Mouse (Mus musculus): ENCODE results near the gene Atp7a. TPM values are rescaled to one million over a fixed set of nuclear protein-coding genes. Genes with fewer than 3 reads are reported as not detected.
A peak's percentile ranks its signal among the peaks of the same experiment; 100 is the strongest.
"Not testable (repeated sequence)": the region's sequence is repeated elsewhere in the genome, so short reads cannot be mapped to it uniquely, and the experiment has no call there.

Atp7a gene
- 40.7 and 45.5 TPM in 2 replicates for polyA plus RNA-seq (2014; fragmentation: Nextera tagmentation; extraction: Ambion mirVana)

- Histone ChIP-seq H3K36me3 (ENCODE audit: control insufficient read depth, insufficient read depth, low read length) (no peaks in the 10 kb centered on the region), H3K4me3 (ENCODE audit: low read depth, low read length) (peak within 1 kb of the TSS; percentile 45), H3K4me1 (ENCODE audit: control insufficient read depth, insufficient read depth, low read length) (no peaks in the 10 kb centered on the region), H3K9me3 (ENCODE audit: control insufficient read depth, low read length) (no peaks in the 10 kb centered on the region), H3K27ac (replicated peaks; ENCODE audit: low read depth, low read length) (peak within 1 kb of the TSS; percentile 30; the same call in 1 of the 2 replicates), H3K4me2 (ENCODE audit: low read depth, severe bottlenecking) (peak within 1 kb of the TSS; percentile 37), H3K27me3 (ENCODE audit: control insufficient read depth, insufficient read depth, low read length) (no peaks in the 10 kb centered on the region), H3K9ac (ENCODE audit: low read length) (peak within 1 kb of the TSS; percentile 57)
- ATAC-seq (ENCODE audit: insufficient number of reproducible peaks, low FRiP score, low TSS enrichment, low read depth) (peak; percentile 91), DNase-seq (ENCODE audit: low spot score) (peak; percentile 92)
- 22% methylated on average over 36 of the region's 36 CpGs for WGBS
These were observed at the start of gene Atp7a for GRCm38 (mm10) chrX:106026418-106027342. TSS of gene Atp7a (plus strand) at chrX:106027276.

- Histone ChIP-seq H3K27ac (replicated peaks; ENCODE audit: low read depth, low read length) (no peak overlapping the region), H3K4me2 (ENCODE audit: low read depth, severe bottlenecking) (no peak overlapping the region), H3K9ac (ENCODE audit: low read length) (no peak overlapping the region), H3K27me3 (ENCODE audit: control insufficient read depth, insufficient read depth, low read length) (no peaks in the 10 kb centered on the region), H3K9me3 (ENCODE audit: control insufficient read depth, low read length) (no peaks in the 10 kb centered on the region), H3K36me3 (ENCODE audit: control insufficient read depth, insufficient read depth, low read length) (peaks cover 2% of the 10 kb centered on the region; the same call in 1 of the 2 replicates), H3K4me1 (ENCODE audit: control insufficient read depth, insufficient read depth, low read length) (no peaks in the 10 kb centered on the region), H3K4me3 (ENCODE audit: low read depth, low read length) (no peak overlapping the region)
- no peak for DNase-seq (ENCODE audit: low spot score)
- no peak for ATAC-seq (ENCODE audit: insufficient number of reproducible peaks, low FRiP score, low TSS enrichment, low read depth)
- 84% methylated on average over 1 of the region's 1 CpGs for WGBS
These were observed 25.5 kb upstream of the Atp7a start for GRCm38 (mm10) chrX:106001605-106002004.

- Histone ChIP-seq H3K4me1 (ENCODE audit: control insufficient read depth, insufficient read depth, low read length) (no peaks in the 10 kb centered on the region), H3K36me3 (ENCODE audit: control insufficient read depth, insufficient read depth, low read length) (no peaks in the 10 kb centered on the region), H3K27me3 (ENCODE audit: control insufficient read depth, insufficient read depth, low read length) (no peaks in the 10 kb centered on the region), H3K9ac (ENCODE audit: low read length) (no peak overlapping the region; the same call in 1 of the 2 replicates), H3K9me3 (ENCODE audit: control insufficient read depth, low read length) (no peaks in the 10 kb centered on the region), H3K4me2 (ENCODE audit: low read depth, severe bottlenecking) (peak overlapping the region; percentile 38), H3K27ac (replicated peaks; ENCODE audit: low read depth, low read length) (no peak overlapping the region), H3K4me3 (ENCODE audit: low read depth, low read length) (peak overlapping the region; percentile 54)
- WGBS, result 8% methylated on average over 3 of the region's 3 CpGs
- no peak for ATAC-seq (ENCODE audit: insufficient number of reproducible peaks, low FRiP score, low TSS enrichment, low read depth)
- DNase-seq (ENCODE audit: low spot score), result no peak
These were observed 16.3 kb upstream of the Atp7a start for GRCm38 (mm10) chrX:106010762-106011161.

- Histone ChIP-seq H3K9ac (ENCODE audit: low read length) (peak within 1 kb of the TSS; percentile 57), H3K4me3 (ENCODE audit: low read depth, low read length) (peak within 1 kb of the TSS; percentile 54), H3K27me3 (ENCODE audit: control insufficient read depth, insufficient read depth, low read length) (no peaks in the 10 kb centered on the region), H3K4me2 (ENCODE audit: low read depth, severe bottlenecking) (peak within 1 kb of the TSS; percentile 38), H3K4me1 (ENCODE audit: control insufficient read depth, insufficient read depth, low read length) (no peaks in the 10 kb centered on the region), H3K36me3 (ENCODE audit: control insufficient read depth, insufficient read depth, low read length) (no peaks in the 10 kb centered on the region), H3K27ac (replicated peaks; ENCODE audit: low read depth, low read length) (peak within 1 kb of the TSS; percentile 42), H3K9me3 (ENCODE audit: control insufficient read depth, low read length) (no peaks in the 10 kb centered on the region)
- WGBS, result 12% methylated on average over 45 of the region's 45 CpGs
- ATAC-seq (ENCODE audit: insufficient number of reproducible peaks, low FRiP score, low TSS enrichment, low read depth), result peak; percentile 93
- DNase-seq (ENCODE audit: low spot score), result peak; percentile 84
These were observed 15.5 kb upstream of the Atp7a start, which contains the start of gene Magt1 for GRCm38 (mm10) chrX:106011465-106012159. TSS of gene Magt1 (minus strand) at chrX:106011906.

- 0 out of 2 replicates have a peak overlapping the region, but pooled peaks have one; percentile 25 for H3K27ac ChIP-seq (replicated peaks; ENCODE audit: low read depth, low read length)
- no peak for ATAC-seq (ENCODE audit: insufficient number of reproducible peaks, low FRiP score, low TSS enrichment, low read depth)
These were observed 14.5 kb upstream of the Atp7a start for GRCm38 (mm10) chrX:106012559-106012958.

GRCm38 (mm10) chrX:106013217-106013616, 13.9 kb upstream of the Atp7a start:
- H3K27ac ChIP-seq (replicated peaks; ENCODE audit: low read depth, low read length), result no peak overlapping the region
- 20% methylated on average over 2 of the region's 2 CpGs for WGBS
- no peak overlapping the region for H3K9ac ChIP-seq (ENCODE audit: low read length)
- ATAC-seq (ENCODE audit: insufficient number of reproducible peaks, low FRiP score, low TSS enrichment, low read depth) (no peak), DNase-seq (ENCODE audit: low spot score) (peak; percentile 48)
- no peaks in the 10 kb centered on the region for H3K9me3 ChIP-seq (ENCODE audit: control insufficient read depth, low read length)
- H3K27me3 ChIP-seq (ENCODE audit: control insufficient read depth, insufficient read depth, low read length), result no peaks in the 10 kb centered on the region
- no peak overlapping the region for H3K4me2 ChIP-seq (ENCODE audit: low read depth, severe bottlenecking)
- no peaks in the 10 kb centered on the region for H3K36me3 ChIP-seq (ENCODE audit: control insufficient read depth, insufficient read depth, low read length)
- H3K4me3 ChIP-seq (ENCODE audit: low read depth, low read length), result no peak overlapping the region
- H3K4me1 ChIP-seq (ENCODE audit: control insufficient read depth, insufficient read depth, low read length), result no peaks in the 10 kb centered on the region

More at GRCm38 (mm10) chrX:106012559-106012958, 14.5 kb upstream of the Atp7a start:
- no peak overlapping the region; the same call in 1 of the 2 replicates for H3K9ac ChIP-seq (ENCODE audit: low read length)
- peak overlapping the region; percentile 34 for H3K4me2 ChIP-seq (ENCODE audit: low read depth, severe bottlenecking)
- no peaks in the 10 kb centered on the region for H3K27me3 ChIP-seq (ENCODE audit: control insufficient read depth, insufficient read depth, low read length)
- no peaks in the 10 kb centered on the region for H3K9me3 ChIP-seq (ENCODE audit: control insufficient read depth, low read length)
- H3K4me3 ChIP-seq (ENCODE audit: low read depth, low read length), result no peak overlapping the region
- DNase-seq (ENCODE audit: low spot score), result no peak
- 70% methylated on average over 3 of the region's 3 CpGs for WGBS
- H3K36me3 ChIP-seq (ENCODE audit: control insufficient read depth, insufficient read depth, low read length), result no peaks in the 10 kb centered on the region
- no peaks in the 10 kb centered on the region for H3K4me1 ChIP-seq (ENCODE audit: control insufficient read depth, insufficient read depth, low read length)

GRCm38 (mm10) chrX:106014741-106015377, 12.2 kb upstream of the Atp7a start:
- not testable (repeated sequence) for ATAC-seq (ENCODE audit: insufficient number of reproducible peaks, low FRiP score, low TSS enrichment, low read depth); H3K9ac ChIP-seq (ENCODE audit: low read length); H3K27me3 ChIP-seq (ENCODE audit: control insufficient read depth, insufficient read depth, low read length); H3K4me1 ChIP-seq (ENCODE audit: control insufficient read depth, insufficient read depth, low read length); H3K27ac ChIP-seq (replicated peaks; ENCODE audit: low read depth, low read length); H3K4me3 ChIP-seq (ENCODE audit: low read depth, low read length); H3K4me2 ChIP-seq (ENCODE audit: low read depth, severe bottlenecking); H3K36me3 ChIP-seq (ENCODE audit: control insufficient read depth, insufficient read depth, low read length); DNase-seq (ENCODE audit: low spot score); H3K9me3 ChIP-seq (ENCODE audit: control insufficient read depth, low read length)
- WGBS, result 56% methylated on average over 2 of the region's 2 CpGs
